Mouse (Mus musculus): ENCODE data around the gene Ap5z1. TPM values are rescaled to one million over a fixed set of nuclear protein-coding genes. Genes with fewer than 3 reads are reported as not detected.
A peak's percentile ranks its signal among the peaks of the same experiment; 100 is the strongest.

Gene Ap5z1
- polyA plus RNA-seq, 1 experiment: 7.9 TPM

- TF ChIP-seq POLR2A (IDR thresholded peaks at IDR 0.05; ENCODE audit: insufficient read depth, low read length): no peak
- no peak for TF ChIP-seq CTCF (IDR thresholded peaks at IDR 0.05; ENCODE audit: low read depth, low read length)
- TF ChIP-seq EP300 (IDR thresholded peaks at IDR 0.05; ENCODE audit: insufficient read depth, low read depth, low read length): no peak
- no peak overlapping the region for H3K4me3 ChIP-seq (ENCODE audit: low read depth, low read length)
- H3K9ac ChIP-seq (ENCODE audit: low read depth, poor library complexity, severe bottlenecking): no peak overlapping the region
- H3K9me3 ChIP-seq (replicated peaks; ENCODE audit: control insufficient read depth, insufficient read depth, low read length, poor library complexity, severe bottlenecking): no peaks in the 10 kb centered on the region
- H3K27me3 ChIP-seq (ENCODE audit: control insufficient read depth, insufficient read depth, low read length, poor library complexity, severe bottlenecking): no peaks in the 10 kb centered on the region
- H3K27ac ChIP-seq (ENCODE audit: insufficient read depth, low read length): no peak overlapping the region
- no peaks in the 10 kb centered on the region for H3K36me3 ChIP-seq (ENCODE audit: control insufficient read depth, insufficient read depth, low read length, poor library complexity, severe bottlenecking)
- H3K4me1 ChIP-seq (ENCODE audit: control insufficient read depth, insufficient read depth, low read length): peaks cover 3% of the 10 kb centered on the region
These were observed 39.0 kb upstream of the Ap5z1 start for GRCm38 (mm10) chr5:142424627-142425349.

GRCm38 (mm10) chr5:142426476-142426875, 37.3 kb upstream of the Ap5z1 start:
- TF ChIP-seq POLR2A (IDR thresholded peaks at IDR 0.05; ENCODE audit: insufficient read depth, low read length): no peak
- TF ChIP-seq CTCF (IDR thresholded peaks at IDR 0.05; ENCODE audit: low read depth, low read length): no peak
- no peak for TF ChIP-seq EP300 (IDR thresholded peaks at IDR 0.05; ENCODE audit: insufficient read depth, low read depth, low read length)
- no peak overlapping the region for H3K27ac ChIP-seq (ENCODE audit: insufficient read depth, low read length)
- no peak overlapping the region for H3K4me3 ChIP-seq (ENCODE audit: low read depth, low read length)
- H3K36me3 ChIP-seq (ENCODE audit: control insufficient read depth, insufficient read depth, low read length, poor library complexity, severe bottlenecking): no peaks in the 10 kb centered on the region
- H3K4me1 ChIP-seq (ENCODE audit: control insufficient read depth, insufficient read depth, low read length): peaks cover 7% of the 10 kb centered on the region
- no peak overlapping the region for H3K9ac ChIP-seq (ENCODE audit: low read depth, poor library complexity, severe bottlenecking)
- H3K9me3 ChIP-seq (replicated peaks; ENCODE audit: control insufficient read depth, insufficient read depth, low read length, poor library complexity, severe bottlenecking): no peaks in the 10 kb centered on the region
- H3K27me3 ChIP-seq (ENCODE audit: control insufficient read depth, insufficient read depth, low read length, poor library complexity, severe bottlenecking): no peaks in the 10 kb centered on the region

- H3K4me1 ChIP-seq (ENCODE audit: control insufficient read depth, insufficient read depth, low read length): peaks cover 13% of the 10 kb centered on the region
These were observed 35.9 kb upstream of the Ap5z1 start for GRCm38 (mm10) chr5:142427876-142428275.

GRCm38 (mm10) chr5:142428691-142429090, 35.1 kb upstream of the Ap5z1 start:
- Histone ChIP-seq H3K27me3 (ENCODE audit: control insufficient read depth, insufficient read depth, low read length, poor library complexity, severe bottlenecking) (no peaks in the 10 kb centered on the region), H3K9me3 (replicated peaks; ENCODE audit: control insufficient read depth, insufficient read depth, low read length, poor library complexity, severe bottlenecking) (no peaks in the 10 kb centered on the region), H3K36me3 (ENCODE audit: control insufficient read depth, insufficient read depth, low read length, poor library complexity, severe bottlenecking) (no peaks in the 10 kb centered on the region), H3K9ac (ENCODE audit: low read depth, poor library complexity, severe bottlenecking) (no peak overlapping the region), H3K4me1 (ENCODE audit: control insufficient read depth, insufficient read depth, low read length) (peaks cover 15% of the 10 kb centered on the region), H3K27ac (ENCODE audit: insufficient read depth, low read length) (no peak overlapping the region), H3K4me3 (ENCODE audit: low read depth, low read length) (no peak overlapping the region)
- TF ChIP-seq EP300 (IDR thresholded peaks at IDR 0.05; ENCODE audit: insufficient read depth, low read depth, low read length) (no peak), POLR2A (IDR thresholded peaks at IDR 0.05; ENCODE audit: insufficient read depth, low read length) (no peak), CTCF (IDR thresholded peaks at IDR 0.05; ENCODE audit: low read depth, low read length) (no peak)

More at GRCm38 (mm10) chr5:142427876-142428275, 35.9 kb upstream of the Ap5z1 start:
- H3K27me3 ChIP-seq (ENCODE audit: control insufficient read depth, insufficient read depth, low read length, poor library complexity, severe bottlenecking): no peaks in the 10 kb centered on the region
- no peak overlapping the region for H3K9ac ChIP-seq (ENCODE audit: low read depth, poor library complexity, severe bottlenecking)
- TF ChIP-seq POLR2A (IDR thresholded peaks at IDR 0.05; ENCODE audit: insufficient read depth, low read length) (no peak), EP300 (IDR thresholded peaks at IDR 0.05; ENCODE audit: insufficient read depth, low read depth, low read length) (0 out of 2 replicates have a peak, but pooled peaks have one; percentile 25), CTCF (IDR thresholded peaks at IDR 0.05; ENCODE audit: low read depth, low read length) (no peak)
- H3K27ac ChIP-seq (ENCODE audit: insufficient read depth, low read length): peak overlapping the region; percentile 33
- H3K36me3 ChIP-seq (ENCODE audit: control insufficient read depth, insufficient read depth, low read length, poor library complexity, severe bottlenecking): no peaks in the 10 kb centered on the region
- H3K4me3 ChIP-seq (ENCODE audit: low read depth, low read length): no peak overlapping the region
- H3K9me3 ChIP-seq (replicated peaks; ENCODE audit: control insufficient read depth, insufficient read depth, low read length, poor library complexity, severe bottlenecking): no peaks in the 10 kb centered on the region

- peaks cover 3% of the 10 kb centered on the region; the same call in 1 of the 2 replicates for H3K36me3 ChIP-seq (ENCODE audit: control insufficient read depth, insufficient read depth, low read length, poor library complexity, severe bottlenecking)
- H3K9ac ChIP-seq (ENCODE audit: low read depth, poor library complexity, severe bottlenecking): no peak overlapping the region
- H3K4me1 ChIP-seq (ENCODE audit: control insufficient read depth, insufficient read depth, low read length): peaks cover 15% of the 10 kb centered on the region
- no peak overlapping the region for H3K27ac ChIP-seq (ENCODE audit: insufficient read depth, low read length)
- no peaks in the 10 kb centered on the region for H3K27me3 ChIP-seq (ENCODE audit: control insufficient read depth, insufficient read depth, low read length, poor library complexity, severe bottlenecking)
- no peak for TF ChIP-seq CTCF (IDR thresholded peaks at IDR 0.05; ENCODE audit: low read depth, low read length)
- no peaks in the 10 kb centered on the region for H3K9me3 ChIP-seq (replicated peaks; ENCODE audit: control insufficient read depth, insufficient read depth, low read length, poor library complexity, severe bottlenecking)
- H3K4me3 ChIP-seq (ENCODE audit: low read depth, low read length): no peak overlapping the region
These were observed 32.7 kb upstream of the Ap5z1 start for GRCm38 (mm10) chr5:142431029-142431428.

GRCm38 (mm10) chr5:142431811-142432434, 31.8 kb upstream of the Ap5z1 start:
- peaks cover 15% of the 10 kb centered on the region for H3K4me1 ChIP-seq (ENCODE audit: control insufficient read depth, insufficient read depth, low read length)
- peaks cover 3% of the 10 kb centered on the region; the same call in 1 of the 2 replicates for H3K36me3 ChIP-seq (ENCODE audit: control insufficient read depth, insufficient read depth, low read length, poor library complexity, severe bottlenecking)
- no peak overlapping the region for H3K27ac ChIP-seq (ENCODE audit: insufficient read depth, low read length)
- TF ChIP-seq CTCF (IDR thresholded peaks at IDR 0.05; ENCODE audit: low read depth, low read length): no peak
- no peak for TF ChIP-seq POLR2A (IDR thresholded peaks at IDR 0.05; ENCODE audit: insufficient read depth, low read length)
- no peak for TF ChIP-seq EP300 (IDR thresholded peaks at IDR 0.05; ENCODE audit: insufficient read depth, low read depth, low read length)
- no peaks in the 10 kb centered on the region for H3K9me3 ChIP-seq (replicated peaks; ENCODE audit: control insufficient read depth, insufficient read depth, low read length, poor library complexity, severe bottlenecking)
- H3K9ac ChIP-seq (ENCODE audit: low read depth, poor library complexity, severe bottlenecking): no peak overlapping the region
- H3K4me3 ChIP-seq (ENCODE audit: low read depth, low read length): no peak overlapping the region
- no peaks in the 10 kb centered on the region for H3K27me3 ChIP-seq (ENCODE audit: control insufficient read depth, insufficient read depth, low read length, poor library complexity, severe bottlenecking)
